Mouse (Mus musculus): Measurements from ENCODE around the gene Ccl24. TPM values are rescaled to one million over a fixed set of nuclear protein-coding genes. Genes with fewer than 3 reads are reported as not detected.

Gene Ccl24
- total RNA-seq, 2 experiments from 2014 or later: not detected

- peak; percentile 100 for DNase-seq
These were observed 27.7 kb downstream of the Ccl24 start, which contains the start of gene Hip1 for GRCm38 (mm10) chr5:135544865-135545797. Hip1 (minus strand) TSS chr5:135545120.

- peak in 1 of 2 experiments; percentile 8 for DNase-seq
These were observed 28.8 kb downstream of the Ccl24 start for GRCm38 (mm10) chr5:135544032-135544558.

GRCm38 (mm10) chr5:135537794-135538214 is 35.0 kb downstream of the Ccl24 start:
- DNase-seq: no peak

- no peak for DNase-seq
These were observed 35.5 kb downstream of the Ccl24 start for GRCm38 (mm10) chr5:135537326-135537725.

GRCm38 (mm10) chr5:135535867-135536266 is 37.0 kb downstream of the Ccl24 start:
- DNase-seq: no peak

GRCm38 (mm10) chr5:135533431-135533830 is 39.4 kb downstream of the Ccl24 start:
- no peak for DNase-seq

- DNase-seq: no peak
These were observed 41.5 kb downstream of the Ccl24 start for GRCm38 (mm10) chr5:135531306-135531845.

- DNase-seq: no peak
These were observed 42.9 kb downstream of the Ccl24 start for GRCm38 (mm10) chr5:135529964-135530363.

- DNase-seq: no peak
These were observed 43.5 kb downstream of the Ccl24 start for GRCm38 (mm10) chr5:135529310-135529709.

- DNase-seq: no peak
These were observed 44.9 kb downstream of the Ccl24 start for GRCm38 (mm10) chr5:135527986-135528385.

GRCm38 (mm10) chr5:135524660-135525560 is 47.9 kb downstream of the Ccl24 start:
- no peak for DNase-seq

GRCm38 (mm10) chr5:135524087-135524486 is 48.8 kb downstream of the Ccl24 start:
- no peak for DNase-seq

GRCm38 (mm10) chr5:135522111-135522722 is 50.6 kb downstream of the Ccl24 start:
- no peak for DNase-seq

Other genes with a start within 250 kb of the Ccl24 start
- not detected for gene Fkbp6, start 223.0 kb downstream of the Ccl24 start, total RNA-seq (2021)
- gene Trim50, start 219.8 kb downstream of the Ccl24 start, total RNA-seq (2021): not detected
- 10 to 100 TPM; 18.8 to 25.9 TPM for gene Nsun5, start 203.1 kb downstream of the Ccl24 start, total RNA-seq (2021)
- gene Pom121, start 178.5 kb downstream of the Ccl24 start, total RNA-seq (2021): 10 to 100 TPM; 48.8 to 51.1 TPM
- 10 to 100 TPM; 32.3 to 46.3 TPM for gene Hip1, start 27.9 kb downstream of the Ccl24 start, total RNA-seq (2021)
- not detected for gene Ccl26, start 9.5 kb downstream of the Ccl24 start, total RNA-seq (2021)
- gene Rhbdd2, start 59.6 kb upstream of the Ccl24 start, total RNA-seq (2021): 10 to 100 TPM; 78.2 to 83.9 TPM
- 100 to 1,000 TPM; 104 to 105 TPM for gene Por, start 97.0 kb upstream of the Ccl24 start, total RNA-seq (2021)
- gene Tmem120a, start 171.4 kb upstream of the Ccl24 start, total RNA-seq (2021): 10 to 100 TPM; 12.4 to 16.4 TPM
- gene Styxl1, start 205.3 kb upstream of the Ccl24 start, total RNA-seq (2021): not detected
- gene Mdh2, start 205.4 kb upstream of the Ccl24 start, total RNA-seq (2021): 100 to 1,000 TPM; 387 to 407 TPM
- 10 to 100 TPM; 83.5 to 86.9 TPM for gene Srrm3, start 233.8 kb upstream of the Ccl24 start, total RNA-seq (2021)

Data from layer of hippocampus, postnatal 36 days (tissue).